Mouse (Mus musculus) small intestine, adult 2 months (tissue): ENCODE measurements around the gene Rtl4. TPM values are rescaled to one million over a fixed set of nuclear protein-coding genes. Genes with fewer than 3 reads are reported as not detected.

ENCODE experiments used
- H3K27ac ChIP-seq: fragments of 200-500 bp; 2 replicates; pipeline ENCODE4 v1.5.1; 2012; ENCODE audit warnings: low read depth, low read length, control low read depth, inconsistent platforms; ENCODE audit not compliant: insufficient read depth
- H3K27me3 ChIP-seq: fragments of 200-500 bp; 2 replicates; pipeline ENCODE4 v1.6.1; 2012; ENCODE audit warnings: mild to moderate bottlenecking, moderate library complexity, low read length, inconsistent platforms; ENCODE audit not compliant: control insufficient read depth, insufficient read depth
- H3K36me3 ChIP-seq: fragments of 200-500 bp; 2 replicates; pipeline ENCODE4 v1.6.1; 2012; ENCODE audit warnings: mild to moderate bottlenecking, low read length, control low read depth, inconsistent platforms; ENCODE audit not compliant: control insufficient read depth, insufficient read depth
- H3K4me1 ChIP-seq: fragments of 200-500 bp; 2 replicates; pipeline ENCODE4 v1.6.1; 2012; ENCODE audit warnings: low read length, inconsistent platforms, mixed read lengths; ENCODE audit not compliant: control insufficient read depth, insufficient read depth, insufficient read length
- H3K4me3 ChIP-seq: fragments of 200-500 bp; 2 replicates; pipeline ENCODE4 v1.5.1; 2012; ENCODE audit warnings: low read depth, mild to moderate bottlenecking, control low read depth, inconsistent platforms, low read length, moderate library complexity
- CTCF ChIP-seq: fragments of 200-500 bp; IDR thresholded peaks from 2 replicates; pipeline ENCODE4 v1.5.1; 2012; ENCODE audit warnings: low read depth, mild to moderate bottlenecking, control low read depth, inconsistent platforms, low read length, moderate library complexity, mixed read lengths; ENCODE audit not compliant: insufficient replicate concordance, insufficient read length; ENCODE audit errors: extremely low read depth
- POLR2A ChIP-seq: fragments of 200-500 bp; IDR thresholded peaks from 2 replicates; pipeline ENCODE4 v1.6.1; 2012; ENCODE audit warnings: low read depth, mild to moderate bottlenecking, control low read depth, inconsistent platforms, low read length, moderate library complexity
- WGBS: fragments of 180-500 bp; shearing (Covaris S2); methylation state at CpG from one replicate; pipeline ENCODE4 v1.1.7; 2018; 5-methylcytosine and 5-hydroxymethylcytosine counted together
- polyA plus RNA-seq: library from polyadenylated mRNA; depleted of rRNA; stranded (reverse); fragments of >200 nt; gene quantifications from 2 replicates; pipeline ENCODE4 v1.2.3, GENCODE M21; 2012; rRNA removed

Rtl4 gene
- polyA plus RNA-seq, 1 experiment = not detected

DNA sequence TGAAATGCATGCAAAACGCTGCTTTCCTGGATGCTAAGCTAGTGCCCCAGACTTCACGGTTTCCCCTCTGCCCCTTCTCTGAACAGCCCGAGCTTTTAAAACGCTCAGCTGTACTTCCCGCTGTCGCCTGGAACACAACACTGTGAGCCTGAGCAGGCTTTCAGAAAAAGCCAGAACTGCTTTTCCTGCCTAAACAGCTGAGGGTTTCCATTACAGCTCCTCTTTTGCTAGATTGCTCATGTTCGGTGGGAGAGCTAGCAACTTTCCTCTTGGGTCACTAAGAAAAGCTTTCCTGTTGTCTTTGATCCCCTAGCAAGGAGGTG is 1.1 kb downstream of the Rtl4 start:
- no peak overlapping the region for H3K27ac ChIP-seq
- WGBS = 18% methylated on average over 7 of the region's 7 CpGs
- H3K4me3 ChIP-seq = no peak overlapping the region

DNA sequence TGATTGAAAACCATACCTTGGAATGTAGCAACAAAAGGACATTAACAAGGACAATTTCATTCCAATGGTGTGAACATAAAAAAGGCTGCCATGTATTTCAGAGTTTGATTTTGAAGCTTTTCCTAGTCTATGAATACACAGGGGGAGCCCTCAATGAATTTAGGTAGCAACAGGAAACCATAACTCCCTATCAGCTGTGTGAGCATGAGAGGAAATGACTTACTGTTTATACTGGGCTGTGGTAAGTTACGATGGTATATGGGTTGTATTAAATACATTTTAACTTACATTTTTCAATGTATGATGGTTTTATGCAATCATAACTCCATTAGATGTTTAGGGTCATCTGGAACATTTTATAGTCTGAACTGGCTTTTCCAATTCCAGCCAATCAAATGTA is 27.6 kb downstream of the Rtl4 start:
- Histone ChIP-seq H3K4me3 (no peak overlapping the region), H3K36me3 (no peaks in the 10 kb centered on the region), H3K27me3 (no peaks in the 10 kb centered on the region), H3K27ac (no peak overlapping the region), H3K4me1 (no peaks in the 10 kb centered on the region)
- no peak for TF ChIP-seq CTCF
- TF ChIP-seq POLR2A = no peak
- WGBS = 69% methylated on average over 1 of the region's 1 CpGs

More for the DNA sequence above, 1.1 kb downstream of the Rtl4 start:
- Histone ChIP-seq H3K4me1 (no peaks in the 10 kb centered on the region), H3K36me3 (no peaks in the 10 kb centered on the region), H3K27me3 (no peaks in the 10 kb centered on the region)
- TF ChIP-seq CTCF (no peak), POLR2A (no peak)

DNA sequence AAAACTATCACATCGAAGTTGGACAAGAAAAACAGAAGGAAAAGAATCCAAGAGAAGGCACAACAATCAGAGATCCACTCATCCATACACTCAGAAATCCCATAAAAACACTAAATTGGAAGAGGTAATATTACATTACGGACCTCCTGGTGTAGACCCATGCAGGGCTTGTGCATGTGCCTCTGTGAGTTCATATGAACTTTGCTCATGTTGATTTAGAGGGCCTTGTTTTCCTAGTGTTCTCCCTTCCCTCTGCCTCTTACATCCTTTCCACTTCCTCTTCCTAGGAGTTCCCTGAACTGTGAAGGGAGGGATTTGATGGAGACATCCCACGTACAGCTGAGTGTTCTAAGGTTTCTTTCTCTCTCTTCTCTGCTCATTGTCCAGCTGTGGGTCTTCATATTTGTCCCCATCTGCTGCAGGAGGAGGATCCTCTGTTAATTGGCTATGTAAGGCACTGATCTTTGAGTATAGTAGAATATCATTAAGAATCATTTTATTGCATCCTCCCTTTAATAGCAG is 58.9 kb downstream of the Rtl4 start:
- TF ChIP-seq POLR2A = no peak
- TF ChIP-seq CTCF = no peak
- no peaks in the 10 kb centered on the region for H3K27me3 ChIP-seq
- H3K4me3 ChIP-seq = no peak overlapping the region
- no peaks in the 10 kb centered on the region for H3K4me1 ChIP-seq
- H3K36me3 ChIP-seq = no peaks in the 10 kb centered on the region
- H3K27ac ChIP-seq = no peak overlapping the region
- 63% methylated on average over 3 of the region's 3 CpGs for WGBS

DNA sequence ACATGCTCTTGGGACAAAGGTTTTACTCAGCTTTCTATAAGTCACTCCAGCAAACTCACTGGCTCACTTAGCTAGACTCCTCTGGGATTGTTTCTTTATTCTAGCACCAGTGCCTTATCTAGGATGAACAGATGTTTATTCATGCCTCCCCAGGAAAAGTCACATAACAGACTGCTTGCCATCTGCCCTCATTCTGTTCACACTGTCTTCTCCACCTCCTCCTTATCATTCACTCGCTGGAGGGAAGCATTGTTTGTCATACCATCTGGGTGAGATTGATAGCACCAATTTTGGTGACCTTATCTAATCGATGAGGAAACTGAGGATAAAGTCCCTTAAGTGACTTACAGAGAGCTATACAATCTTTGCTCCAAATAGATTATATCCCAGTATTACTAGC is 298.3 kb downstream of the Rtl4 start:
- H3K36me3 ChIP-seq = no peaks in the 10 kb centered on the region
- TF ChIP-seq CTCF (no peak), POLR2A (no peak)
- 26% methylated on average over 2 of the region's 2 CpGs for WGBS

DNA sequence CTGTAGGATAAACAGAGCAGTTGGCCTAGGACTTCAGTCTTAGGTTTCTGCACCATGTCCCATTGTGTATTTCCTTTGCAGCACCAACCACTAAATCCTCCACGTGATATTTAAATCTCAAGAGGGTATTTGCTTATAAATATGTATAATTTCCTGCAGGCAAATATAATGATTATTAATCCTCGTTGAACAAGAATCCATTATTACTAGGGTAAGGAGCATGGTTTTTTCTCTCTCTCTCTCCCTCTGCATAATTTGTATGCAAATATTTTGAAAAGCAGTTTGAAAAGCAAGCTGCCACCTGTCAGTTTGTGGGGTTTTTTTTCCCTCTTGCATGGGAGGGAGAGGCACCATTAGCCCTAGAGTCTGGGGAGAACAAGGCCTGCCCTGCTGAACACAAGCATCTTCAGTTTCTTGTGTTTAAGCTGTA is 376.8 kb downstream of the Rtl4 start:
- Histone ChIP-seq H3K4me1 (no peaks in the 10 kb centered on the region), H3K27me3 (no peaks in the 10 kb centered on the region), H3K4me3 (no peak overlapping the region), H3K27ac (no peak overlapping the region), H3K36me3 (no peaks in the 10 kb centered on the region)
- TF ChIP-seq POLR2A = no peak
- TF ChIP-seq CTCF = no peak
- WGBS = 73% methylated on average over 2 of the region's 2 CpGs

More for the DNA sequence above, 298.3 kb downstream of the Rtl4 start:
- Histone ChIP-seq H3K4me1 (no peaks in the 10 kb centered on the region), H3K4me3 (no peak overlapping the region), H3K27me3 (no peaks in the 10 kb centered on the region), H3K27ac (no peak overlapping the region)

DNA sequence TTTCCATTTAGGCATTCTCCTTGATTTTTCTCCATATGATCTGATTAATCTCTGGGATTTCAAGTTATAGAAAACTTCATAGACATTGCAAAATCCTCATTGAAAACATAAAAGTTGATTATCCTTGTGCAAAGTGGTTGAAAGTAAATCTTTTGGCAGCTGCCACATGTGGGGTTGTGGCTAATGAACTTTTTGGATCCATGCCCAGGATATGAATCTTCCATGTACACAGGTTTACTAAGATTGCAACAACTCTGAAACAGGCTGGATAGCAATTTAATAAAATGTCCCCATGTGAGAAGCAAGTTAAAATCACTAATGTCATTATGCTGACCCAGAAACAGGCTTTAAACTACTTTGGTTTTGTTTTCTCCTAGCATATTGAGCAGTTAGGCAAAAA is 401.1 kb downstream of the Rtl4 start:
- Histone ChIP-seq H3K4me3 (no peak overlapping the region), H3K27ac (no peak overlapping the region), H3K4me1 (no peaks in the 10 kb centered on the region), H3K36me3 (no peaks in the 10 kb centered on the region), H3K27me3 (no peaks in the 10 kb centered on the region)
- TF ChIP-seq CTCF (no peak), POLR2A (no peak)

DNA sequence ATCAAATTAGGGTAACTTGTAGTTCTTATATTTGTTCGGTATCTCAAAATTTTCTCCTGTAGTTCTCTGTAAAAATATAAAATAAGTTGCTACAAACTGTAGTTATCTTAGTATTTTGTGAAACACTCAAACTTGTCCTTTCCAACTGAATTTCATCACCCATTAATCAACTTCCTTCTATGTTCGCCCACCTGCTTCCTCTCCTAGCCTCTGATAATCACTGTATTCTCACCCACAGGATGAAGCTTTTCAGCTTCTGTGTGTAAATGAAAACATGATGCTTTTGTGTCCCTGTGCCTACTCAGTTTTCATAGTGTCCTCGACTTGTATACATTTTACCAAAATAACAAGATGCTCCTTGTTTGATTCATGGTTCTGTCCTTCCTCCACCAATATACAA is 401.7 kb downstream of the Rtl4 start:
- H3K4me1 ChIP-seq = no peaks in the 10 kb centered on the region
- no peaks in the 10 kb centered on the region for H3K36me3 ChIP-seq
- H3K27me3 ChIP-seq = no peaks in the 10 kb centered on the region
- no peak overlapping the region for H3K27ac ChIP-seq
- H3K4me3 ChIP-seq = no peak overlapping the region
- TF ChIP-seq CTCF (no peak), POLR2A (no peak)
- 70% methylated on average over 3 of the region's 3 CpGs for WGBS

DNA sequence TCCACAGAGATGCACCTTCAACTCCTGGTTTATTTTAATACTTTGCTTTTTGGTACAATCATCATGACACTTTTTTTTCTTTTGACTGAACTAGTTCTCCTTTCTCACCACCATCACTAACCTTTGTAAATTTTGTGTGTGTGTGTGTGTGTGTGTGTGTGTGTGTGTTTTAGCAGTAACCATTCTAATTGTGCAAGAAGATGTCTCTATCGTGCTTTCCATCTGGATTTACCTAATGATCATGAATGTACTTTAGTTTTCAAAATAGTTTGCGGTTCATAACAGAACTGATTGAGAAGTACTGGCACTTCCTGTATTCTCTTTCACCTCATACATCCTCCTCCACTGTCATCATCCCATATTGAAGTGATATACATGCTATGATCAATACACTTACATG is 402.3 kb downstream of the Rtl4 start:
- no peak overlapping the region for H3K27ac ChIP-seq
- no peak overlapping the region for H3K4me3 ChIP-seq
- WGBS = 75% methylated on average over 2 of the region's 2 CpGs
- H3K36me3 ChIP-seq = no peaks in the 10 kb centered on the region
- no peaks in the 10 kb centered on the region for H3K4me1 ChIP-seq
- H3K27me3 ChIP-seq = no peaks in the 10 kb centered on the region
- no peak for TF ChIP-seq POLR2A
- TF ChIP-seq CTCF = no peak

Other genes starting within 250 kb of the Rtl4 start
- not detected in 2 replicates for gene Trpc5os, start 232.3 kb upstream of the Rtl4 start, polyA plus RNA-seq
- gene Trpc5, start 727 bp upstream of the Rtl4 start, polyA plus RNA-seq = not detected in 2 replicates